Mouse (Mus musculus): ENCODE measurements at regions not wholly inside any gene's neighbourhood (a gene's known extent, or its start where the extent isn't known, plus 50 kb on each side); places are given as distances from the start of the nearest gene placed in this dataset.

DNA sequence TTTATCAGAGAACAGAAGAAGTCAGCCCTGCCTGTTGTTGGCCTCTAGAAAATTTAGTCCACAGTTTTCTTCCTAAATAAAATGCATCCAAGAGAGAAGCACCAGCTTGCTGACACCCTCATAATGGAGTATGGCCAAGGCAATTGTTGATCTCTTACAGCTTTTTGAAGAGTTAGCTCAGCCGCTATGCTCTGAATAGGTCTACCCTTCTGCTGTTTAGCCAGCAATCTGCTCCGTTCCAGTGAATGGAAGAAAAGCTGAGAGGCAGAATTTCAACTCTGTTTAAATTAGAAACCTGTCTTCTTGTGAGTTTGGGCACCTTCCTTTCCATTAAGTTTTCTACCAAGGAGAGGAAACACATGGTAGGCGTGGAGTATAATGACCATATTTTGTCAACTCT, 290.8 kb downstream of the Rnf144b start:
- no peak for DNase-seq

- DNase-seq, result no peak
Measured at GRCm38 (mm10) chr13:47413940-47414339, 291.5 kb downstream of the Rnf144b start.

GRCm38 (mm10) chr13:47429856-47430365, 307.5 kb downstream of the Rnf144b start:
- no peak for DNase-seq

DNA sequence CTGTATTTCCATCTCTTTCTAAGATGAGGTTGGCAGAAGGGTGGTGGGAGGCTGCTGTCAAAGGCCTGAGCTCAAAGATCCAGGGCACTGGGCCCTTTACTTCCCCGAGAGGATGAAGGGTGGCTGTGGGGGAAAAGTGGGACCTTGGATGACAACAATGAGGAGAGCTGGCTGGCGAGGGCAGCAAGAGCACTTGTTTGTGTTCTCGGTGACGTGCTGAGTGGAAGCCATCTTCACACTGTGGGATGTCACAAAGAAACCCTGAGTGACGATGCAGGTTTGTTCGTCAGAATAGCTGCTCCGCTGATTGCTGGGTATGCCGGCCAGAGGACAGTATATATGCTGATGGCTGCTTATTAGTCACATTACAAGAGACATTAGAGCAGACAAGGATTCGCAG, 308.0 kb downstream of the Rnf144b start:
- no peak for DNase-seq

GRCm38 (mm10) chr13:47435631-47436030, 313.2 kb downstream of the Rnf144b start:
- DNase-seq, result no peak

DNA sequence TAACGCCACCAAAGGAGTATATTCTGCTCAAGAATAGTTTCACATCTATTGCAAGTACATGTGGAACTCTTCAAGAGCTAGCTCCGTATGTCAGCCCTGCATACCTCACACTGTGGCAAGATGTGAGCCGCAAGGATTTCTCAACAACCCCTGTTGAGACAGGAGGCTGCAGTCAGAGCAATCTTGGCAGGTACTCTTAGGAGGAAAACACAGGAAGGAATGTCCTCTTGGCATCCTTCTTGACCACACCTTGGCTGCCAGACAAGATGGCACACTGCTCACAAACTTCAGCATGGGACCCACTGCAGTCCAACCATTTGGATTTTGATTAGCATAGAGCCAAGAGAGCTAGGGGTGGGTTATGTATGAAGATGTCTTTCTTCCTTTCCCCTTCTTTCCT, 322.4 kb downstream of the Rnf144b start:
- DNase-seq, result no peak

DNA sequence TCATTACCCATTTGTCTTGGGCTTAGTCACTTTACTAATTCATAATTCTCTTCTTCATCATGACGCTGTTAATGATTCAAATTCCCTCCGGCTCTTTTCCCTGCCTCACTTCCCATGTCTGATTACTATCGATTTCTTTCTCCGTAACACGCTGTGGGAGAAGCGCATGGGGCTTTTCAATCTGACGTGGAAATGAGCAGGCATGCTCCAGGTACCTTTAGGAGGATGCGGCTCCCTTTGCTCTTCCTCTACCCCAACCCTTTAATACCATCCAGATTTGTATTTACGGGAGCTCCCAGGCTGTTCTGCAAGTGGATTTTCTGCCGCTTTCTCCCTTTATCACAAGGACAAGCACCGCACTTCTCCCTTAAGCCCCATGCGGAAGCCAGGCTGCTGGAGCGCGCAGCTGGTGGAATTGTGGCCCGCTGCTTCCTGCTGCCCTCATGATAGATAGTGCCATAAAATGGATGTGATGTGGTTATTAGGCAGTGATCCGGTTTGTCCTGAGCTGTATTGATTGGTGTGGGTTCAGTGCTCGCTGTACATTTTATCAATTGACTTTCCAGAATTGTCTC, 329.8 kb downstream of the Rnf144b start:
- no peak for DNase-seq

DNA sequence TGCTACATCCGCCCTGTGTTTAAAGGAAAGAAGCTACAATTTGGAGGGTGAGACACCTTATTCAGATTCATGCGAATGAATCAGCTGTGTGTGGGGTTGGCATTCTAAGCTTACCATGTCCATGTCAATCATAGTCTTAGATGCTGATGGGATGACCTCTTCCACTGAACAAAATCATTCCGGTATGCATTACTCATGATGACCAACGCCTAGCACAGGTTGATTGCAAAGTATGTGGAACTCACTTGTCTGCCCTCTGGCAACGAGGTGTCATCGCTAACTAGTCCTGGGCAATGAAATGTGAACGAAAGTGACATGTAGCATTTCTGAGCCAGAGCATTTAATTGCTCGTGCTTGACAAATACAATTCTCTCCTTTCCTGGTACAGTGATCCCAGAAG, 339.7 kb downstream of the Rnf144b start:
- DNase-seq, result no peak

- DNase-seq, result no peak
Measured at GRCm38 (mm10) chr13:47471543-47472213, 349.2 kb downstream of the Rnf144b start.

DNA sequence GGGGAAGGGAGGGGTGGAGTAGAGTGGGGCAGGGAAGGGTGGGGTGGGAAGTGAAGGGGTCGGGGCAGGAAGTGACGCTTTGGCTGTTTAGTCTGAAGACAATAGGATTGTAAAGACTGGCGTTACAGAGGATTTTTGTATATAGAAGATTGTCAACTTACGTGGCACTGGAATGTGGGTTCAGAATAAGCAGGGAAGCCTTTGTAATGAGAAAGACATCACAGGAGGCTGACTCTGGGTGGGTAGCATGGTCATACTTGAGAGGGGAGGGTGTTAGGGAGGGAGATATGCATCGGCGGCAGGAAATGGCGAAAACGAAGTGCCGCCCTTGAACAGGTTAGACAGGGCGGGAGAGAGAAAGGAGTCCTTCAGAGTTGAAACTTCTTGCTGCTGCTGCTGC, 357.7 kb downstream of the Rnf144b start:
- no peak for DNase-seq

DNA sequence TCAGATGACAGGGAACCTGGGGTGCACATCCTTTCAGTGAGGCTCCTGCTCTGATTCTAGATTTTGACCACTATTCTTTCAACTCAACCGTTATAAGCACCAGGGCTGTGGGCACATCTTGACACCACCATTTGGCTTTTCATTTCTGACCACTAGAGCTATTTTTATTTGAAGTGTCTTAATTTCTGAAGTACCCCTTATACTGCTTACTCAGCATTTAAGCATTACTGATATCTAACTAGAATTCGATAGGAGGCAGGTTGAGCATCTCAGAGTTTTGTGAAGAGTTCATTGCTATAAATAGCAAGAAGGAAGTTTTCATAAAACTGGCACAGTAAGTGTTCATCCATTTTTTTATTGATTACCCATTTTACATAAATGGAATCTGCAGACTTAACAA, 362.4 kb downstream of the Rnf144b start:
- no peak for DNase-seq

GRCm38 (mm10) chr13:47486111-47486510, 363.7 kb downstream of the Rnf144b start:
- no peak for DNase-seq

DNA sequence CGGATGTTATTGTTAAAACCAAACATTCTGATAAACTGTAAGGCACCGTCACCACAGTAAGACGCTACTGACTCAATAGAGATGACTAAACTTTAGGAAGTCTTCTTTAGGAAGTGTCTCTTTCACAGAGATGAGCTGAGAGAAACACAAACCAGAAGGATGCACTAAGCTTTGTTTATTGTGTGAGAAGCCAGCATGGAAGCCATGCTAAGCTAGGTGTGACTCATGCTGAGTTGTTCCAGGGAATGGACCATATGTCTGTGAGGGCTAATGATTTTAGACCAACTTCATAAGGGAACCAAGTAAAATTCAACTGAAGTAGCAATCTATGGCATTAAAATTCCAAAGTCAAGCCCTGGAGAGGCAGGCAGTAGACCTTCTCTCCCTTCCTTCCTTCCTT, 364.2 kb downstream of the Rnf144b start:
- no peak for DNase-seq

GRCm38 (mm10) chr13:47505380-47505955, 383.0 kb downstream of the Rnf144b start:
- DNase-seq, result no peak

DNA sequence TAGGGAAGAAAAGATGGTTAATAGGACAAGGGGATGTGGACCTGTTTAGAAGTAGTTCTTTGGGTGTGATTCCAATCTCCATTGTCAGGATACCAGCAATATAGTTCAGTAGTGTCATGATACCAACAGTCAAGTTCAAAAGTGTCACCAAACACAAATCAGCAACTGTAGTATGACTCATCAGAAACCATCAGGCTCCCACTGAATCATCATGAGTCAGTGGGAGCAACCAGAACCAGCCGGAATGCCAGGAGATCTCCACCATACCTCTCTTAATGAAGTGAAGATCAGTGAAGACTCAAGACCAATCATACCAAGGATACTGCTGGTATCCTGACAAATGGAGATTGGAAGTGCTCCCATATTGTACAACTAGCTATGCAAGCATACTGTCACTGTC, 410.5 kb downstream of the Rnf144b start:
- DNase-seq, result no peak

DNA sequence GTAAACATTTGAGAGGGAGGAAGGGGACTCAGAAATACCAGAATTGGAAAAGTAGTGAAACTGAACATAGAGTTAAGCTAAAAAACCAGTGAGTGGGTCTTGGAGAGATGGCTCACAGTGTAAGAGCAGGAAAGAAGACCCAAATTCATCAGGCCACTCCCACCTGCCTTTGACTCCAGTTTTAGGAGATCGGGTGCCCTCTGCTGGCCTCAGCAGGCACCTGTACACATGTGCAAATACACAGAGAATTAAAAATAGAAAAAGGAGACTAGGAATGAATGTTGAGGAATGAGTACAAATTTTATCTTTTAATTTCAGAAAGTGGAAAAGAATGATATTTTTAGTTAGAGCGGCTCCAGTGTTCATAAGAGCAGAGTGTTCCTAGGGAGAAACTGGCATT, 414.7 kb downstream of the Rnf144b start:
- no peak for DNase-seq

- no peak for DNase-seq
Measured at GRCm38 (mm10) chr13:47549626-47550025, 427.2 kb downstream of the Rnf144b start.

GRCm38 (mm10) chr13:47552251-47552650, 429.8 kb downstream of the Rnf144b start:
- DNase-seq, result no peak

DNA sequence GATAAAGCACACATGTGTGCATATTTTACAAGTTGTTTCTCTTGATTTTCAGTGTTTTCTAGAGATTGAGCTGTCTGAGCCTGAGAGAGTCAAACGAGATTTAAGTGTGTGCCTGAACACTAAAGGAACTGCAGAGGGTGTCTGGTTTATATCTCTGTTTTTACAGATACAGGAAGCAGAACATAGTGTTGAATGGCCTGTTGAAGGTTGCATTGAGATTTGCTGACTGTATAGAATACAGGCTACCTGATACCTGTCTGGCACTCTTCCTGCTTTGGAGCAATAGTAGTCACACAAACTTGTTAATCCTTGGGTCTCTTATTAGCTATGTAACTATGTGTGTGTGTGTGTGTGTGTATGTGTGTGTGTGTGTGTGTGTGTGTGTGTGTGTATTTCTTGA, 431.7 kb downstream of the Rnf144b start:
- no peak for DNase-seq

GRCm38 (mm10) chr13:47557196-47557974, 434.9 kb downstream of the Rnf144b start:
- DNase-seq, result no peak

DNA sequence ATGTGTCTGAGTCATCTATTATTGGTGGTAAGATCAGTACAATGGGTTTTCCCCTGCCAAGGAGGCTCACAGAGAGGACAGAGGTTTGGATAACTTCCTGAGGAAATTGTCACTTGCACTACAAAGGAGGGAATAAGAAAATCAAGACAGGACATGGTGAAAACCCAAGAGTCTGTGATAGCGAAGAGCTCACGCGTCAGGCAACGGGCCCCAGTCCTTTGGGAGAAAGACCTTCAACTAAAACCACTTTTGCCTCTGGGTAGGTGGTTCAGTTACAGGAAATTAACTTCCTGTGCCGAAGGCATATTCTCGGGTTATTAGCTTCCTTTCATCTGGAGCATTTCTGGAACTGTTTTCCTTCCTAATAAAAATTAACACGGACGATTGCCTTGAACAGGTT, 440.4 kb downstream of the Rnf144b start:
- no peak for DNase-seq

DNA sequence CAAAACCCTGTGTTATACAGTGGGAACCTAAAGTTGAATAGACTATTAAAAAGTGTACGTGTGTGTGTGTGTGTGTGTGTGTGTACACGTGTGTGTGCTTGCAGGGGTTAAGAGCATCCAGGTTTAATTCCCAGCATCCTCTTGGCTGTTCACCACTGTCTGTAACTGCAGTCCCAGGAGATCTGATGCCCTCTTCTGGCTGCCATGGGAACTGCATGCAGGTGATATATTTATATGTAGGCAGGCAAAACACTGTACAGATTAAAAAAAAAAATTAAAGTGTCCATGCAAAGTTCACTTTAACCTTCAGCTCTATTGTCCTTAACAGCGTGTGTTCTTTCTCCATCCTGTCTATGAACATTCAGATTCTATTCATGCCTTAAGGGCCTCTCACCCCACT, 454.1 kb downstream of the Rnf144b start:
- no peak for DNase-seq

- DNase-seq, result no peak
Measured at GRCm38 (mm10) chr13:47580144-47580543, 457.7 kb downstream of the Rnf144b start.

DNA sequence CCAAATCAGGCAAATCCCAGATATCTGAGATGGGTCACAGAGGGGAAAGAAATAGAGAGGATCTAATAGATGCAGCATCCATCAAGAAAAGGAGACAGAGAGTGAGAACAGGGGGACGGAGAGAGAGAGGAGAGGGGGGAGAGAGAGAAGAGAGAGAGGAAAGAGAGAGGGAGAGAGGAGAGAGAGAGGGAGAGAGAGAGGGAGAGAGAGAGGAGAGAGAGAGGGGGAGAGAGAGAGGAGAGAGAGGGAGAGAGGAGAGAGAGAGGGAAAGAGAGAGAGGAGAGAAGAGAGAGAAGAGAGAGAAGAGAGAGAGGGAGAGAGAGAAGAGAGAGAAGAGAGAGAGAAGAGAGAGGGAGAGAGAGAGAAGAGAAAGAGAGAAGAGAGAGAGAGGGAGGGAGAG, 462.7 kb downstream of the Rnf144b start:
- no peak for DNase-seq

All from cerebellum, adult 11 months (tissue).